Mouse (Mus musculus) lung, embryonic 14.5 days (tissue): ENCODE measurements around the gene Lepr. TPM values are rescaled to one million over a fixed set of nuclear protein-coding genes. Genes with fewer than 3 reads are reported as not detected.

ENCODE experiments used
- ATAC-seq: fragments of 200-750 bp; cut with Nextera tagmentation; 2 replicates; pipeline ENCODE4 v1.8.0; 2017; ENCODE audit warnings: mild to moderate bottlenecking, moderate TSS enrichment, moderate library complexity; ENCODE audit not compliant: insufficient read depth
- DNase-seq: peaks from one replicate; pipeline ENCODE4 v3.0.0-alpha.2; 2015
- H3K27ac ChIP-seq: fragments of 300-500 bp; sonication (generic); 2 replicates; pipeline ENCODE4 v1.5.1; 2014; ENCODE audit warnings: low read depth, mild to moderate bottlenecking, moderate library complexity
- H3K27me3 ChIP-seq: fragments of 300-500 bp; sonication (generic); 2 replicates; pipeline ENCODE4 v1.6.1; 2014; ENCODE audit warnings: low read length, control low read depth; ENCODE audit not compliant: insufficient read depth
- H3K36me3 ChIP-seq: fragments of 300-500 bp; sonication (generic); 2 replicates; pipeline ENCODE4 v1.6.1; 2014; ENCODE audit warnings: control low read depth; ENCODE audit not compliant: insufficient read depth
- H3K4me1 ChIP-seq: fragments of 300-500 bp; sonication (generic); 2 replicates; pipeline ENCODE4 v1.6.1; 2014; ENCODE audit warnings: antibody characterized with exemption, control low read depth; ENCODE audit not compliant: insufficient read depth
- H3K4me2 ChIP-seq: fragments of 300-500 bp; sonication (generic); 2 replicates; pipeline ENCODE4 v1.6.1; 2014; ENCODE audit warnings: mild to moderate bottlenecking
- H3K4me3 ChIP-seq: fragments of 300-500 bp; sonication (generic); 2 replicates; pipeline ENCODE4 v1.5.1; 2014; ENCODE audit warnings: low read depth, low read length
- H3K9ac ChIP-seq: fragments of 300-500 bp; sonication (generic); 2 replicates; pipeline ENCODE4 v1.6.1; 2014
- H3K9me3 ChIP-seq: fragments of 300-500 bp; sonication (generic); 2 replicates; pipeline ENCODE4 v1.6.1; 2016; ENCODE audit warnings: low read depth, low read length, control low read depth
- CTCF ChIP-seq: IDR thresholded peaks from 2 replicates; pipeline ENCODE4 v1.5.1; 2016; ENCODE audit warnings: antibody characterized with exemption, low read depth
- WGBS: fragments of 180-500 bp; shearing (Covaris S2); extraction: QIAGEN DNeasy Blood & Tissue Kit; methylation state at CpG from one replicate; pipeline ENCODE4 v1.1.7; 2014; 5-methylcytosine and 5-hydroxymethylcytosine counted together
- polyA plus RNA-seq: library from polyadenylated mRNA; unstranded; fragments of >200 nt; fragmentation: Nextera tagmentation; extraction: Ambion mirVana; gene quantifications from 2 replicates; pipeline ENCODE4 v1.2.1, GENCODE M21; 2014

The Lepr gene
- polyA plus RNA-seq, 1 experiment from 2014 or later: 9.2 TPM

DNA sequence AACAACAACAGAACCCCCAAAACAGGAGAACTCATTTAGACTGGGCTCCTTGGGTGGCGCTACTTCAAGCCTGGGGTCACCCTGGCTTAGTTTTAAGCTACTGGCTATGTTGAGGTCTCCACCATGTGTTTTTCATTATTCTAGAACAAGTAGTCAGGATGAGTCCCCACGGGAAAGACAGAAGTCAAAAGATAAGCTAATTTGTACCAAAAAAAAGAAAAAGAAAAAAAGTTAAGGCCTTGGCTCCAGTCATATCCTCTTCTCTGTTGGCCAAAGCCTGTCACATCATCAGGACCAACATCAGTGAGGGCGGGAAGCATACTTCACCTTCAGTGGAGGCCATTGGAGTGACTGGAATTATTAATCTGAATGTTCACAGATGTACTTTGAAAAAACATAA lies 32.4 kb upstream of the Lepr start:
- DNase-seq: no peak
- H3K9ac ChIP-seq: no peak overlapping the region
- H3K9me3 ChIP-seq: no peaks in the 10 kb centered on the region
- no peak overlapping the region for H3K4me3 ChIP-seq
- no peak for TF ChIP-seq CTCF
- H3K27ac ChIP-seq: no peak overlapping the region
- H3K27me3 ChIP-seq: no peaks in the 10 kb centered on the region
- ATAC-seq: no peak
- H3K4me2 ChIP-seq: no peak overlapping the region
- no peaks in the 10 kb centered on the region for H3K36me3 ChIP-seq
- no peaks in the 10 kb centered on the region for H3K4me1 ChIP-seq
- WGBS: 72% methylated on average over 3 of the region's 3 CpGs

GRCm38 (mm10) chr4:101686227-101686810 lies 30.9 kb upstream of the Lepr start:
- no peak for DNase-seq
- no peak for TF ChIP-seq CTCF
- H3K27ac ChIP-seq: no peak overlapping the region
- WGBS: 59% methylated on average over 13 of the region's 13 CpGs
- no peak overlapping the region for H3K9ac ChIP-seq
- no peak overlapping the region for H3K4me3 ChIP-seq
- H3K9me3 ChIP-seq: no peaks in the 10 kb centered on the region
- H3K4me1 ChIP-seq: no peaks in the 10 kb centered on the region
- H3K4me2 ChIP-seq: no peak overlapping the region
- no peaks in the 10 kb centered on the region for H3K27me3 ChIP-seq
- H3K36me3 ChIP-seq: no peaks in the 10 kb centered on the region
- no peak for ATAC-seq

DNA sequence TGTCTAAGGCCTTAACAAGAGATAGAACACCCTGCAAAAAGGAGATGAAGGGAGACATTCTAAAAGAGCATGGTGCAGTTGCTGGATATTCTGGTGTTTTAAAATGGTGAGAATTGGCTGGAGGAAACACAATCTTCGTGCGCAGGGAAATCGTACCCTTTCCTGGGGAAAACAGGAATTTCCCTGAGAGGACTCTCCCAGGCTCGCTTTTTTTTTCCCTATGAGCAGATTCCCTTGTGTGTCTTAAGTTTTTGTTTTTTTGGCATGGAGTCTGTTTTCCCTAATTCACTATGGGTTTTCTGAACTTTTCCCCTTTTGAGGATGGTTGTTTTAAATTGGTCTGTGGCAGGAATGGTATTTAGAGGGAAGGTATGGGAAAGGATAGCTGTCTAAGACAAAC lies 28.0 kb upstream of the Lepr start:
- 85% methylated on average over 4 of the region's 4 CpGs for WGBS
- DNase-seq: no peak
- TF ChIP-seq CTCF: no peak
- H3K4me2 ChIP-seq: no peak overlapping the region
- H3K9me3 ChIP-seq: no peaks in the 10 kb centered on the region
- no peak for ATAC-seq
- no peak overlapping the region for H3K4me3 ChIP-seq
- no peaks in the 10 kb centered on the region for H3K4me1 ChIP-seq
- H3K27ac ChIP-seq: no peak overlapping the region
- H3K9ac ChIP-seq: no peak overlapping the region
- H3K36me3 ChIP-seq: no peaks in the 10 kb centered on the region
- no peaks in the 10 kb centered on the region for H3K27me3 ChIP-seq

GRCm38 (mm10) chr4:101689645-101690044 lies 27.6 kb upstream of the Lepr start:
- Histone ChIP-seq H3K4me3 (no peak overlapping the region), H3K36me3 (no peaks in the 10 kb centered on the region), H3K4me1 (no peaks in the 10 kb centered on the region), H3K9me3 (no peaks in the 10 kb centered on the region), H3K4me2 (no peak overlapping the region), H3K27me3 (no peaks in the 10 kb centered on the region), H3K27ac (no peak overlapping the region), H3K9ac (no peak overlapping the region)
- WGBS: 72% methylated on average over 5 of the region's 5 CpGs
- no peak for TF ChIP-seq CTCF
- no peak for DNase-seq
- no peak for ATAC-seq

DNA sequence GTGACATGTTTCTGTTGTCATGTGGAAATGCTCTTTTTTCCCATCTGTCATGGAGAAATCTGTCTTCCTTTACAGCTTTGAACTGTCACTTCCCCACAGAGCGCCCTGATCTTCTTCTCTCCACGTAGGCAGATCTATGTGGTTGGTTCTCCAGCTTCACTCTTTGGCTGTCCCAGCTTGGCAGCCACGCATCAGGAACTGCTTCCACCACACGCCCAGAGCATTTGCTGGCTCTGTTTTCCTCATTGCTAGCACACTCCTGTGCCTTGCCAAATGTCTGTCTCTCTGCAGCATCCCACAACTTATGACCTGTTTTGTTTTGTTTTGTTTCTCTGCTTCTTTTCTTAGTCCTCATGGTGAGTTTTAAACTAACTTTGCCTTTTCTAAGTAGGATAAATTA lies 24.3 kb upstream of the Lepr start:
- H3K9me3 ChIP-seq: no peaks in the 10 kb centered on the region
- TF ChIP-seq CTCF: no peak
- H3K4me3 ChIP-seq: no peak overlapping the region
- H3K27me3 ChIP-seq: no peaks in the 10 kb centered on the region
- H3K36me3 ChIP-seq: no peaks in the 10 kb centered on the region
- DNase-seq (peak; percentile 68), ATAC-seq (peak; percentile 63; the same call in 1 of the 2 replicates)
- H3K4me2 ChIP-seq: no peak overlapping the region
- WGBS: 48% methylated on average over 4 of the region's 4 CpGs
- H3K27ac ChIP-seq: no peak overlapping the region
- H3K9ac ChIP-seq: no peak overlapping the region
- H3K4me1 ChIP-seq: no peaks in the 10 kb centered on the region

DNA sequence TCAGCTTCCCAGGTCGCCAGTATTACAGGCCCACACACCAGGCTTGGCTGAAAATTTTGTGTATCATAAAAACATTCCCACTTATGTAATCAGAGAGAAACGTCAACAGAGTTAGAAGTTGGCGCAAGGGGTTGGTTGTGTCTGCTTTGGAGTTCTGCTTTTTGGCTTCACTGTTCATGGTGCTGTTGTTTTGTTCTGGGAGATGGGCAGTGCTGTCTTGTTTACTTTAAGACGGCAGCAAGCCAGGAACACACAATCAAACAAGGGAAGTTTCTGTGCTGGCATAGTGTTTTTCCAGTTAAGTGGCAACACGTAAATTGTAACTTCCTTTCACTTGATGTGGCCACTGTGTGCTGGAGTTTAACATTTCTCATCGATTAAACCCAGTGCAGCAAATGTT lies 22.7 kb upstream of the Lepr start:
- H3K9me3 ChIP-seq: no peaks in the 10 kb centered on the region
- ATAC-seq (peak; percentile 65), DNase-seq (peak; percentile 68)
- H3K36me3 ChIP-seq: no peaks in the 10 kb centered on the region
- TF ChIP-seq CTCF: no peak
- no peaks in the 10 kb centered on the region for H3K27me3 ChIP-seq
- H3K4me3 ChIP-seq: no peak overlapping the region
- WGBS: 47% methylated on average over 6 of the region's 6 CpGs
- H3K4me1 ChIP-seq: no peaks in the 10 kb centered on the region
- no peak overlapping the region for H3K4me2 ChIP-seq
- H3K9ac ChIP-seq: no peak overlapping the region
- no peak overlapping the region for H3K27ac ChIP-seq

- H3K9me3 ChIP-seq: no peaks in the 10 kb centered on the region
- no peak for TF ChIP-seq CTCF
- WGBS: 67% methylated on average over 3 of the region's 3 CpGs
- ATAC-seq: no peak
- H3K9ac ChIP-seq: no peak overlapping the region
- DNase-seq: peak; percentile 30
- no peak overlapping the region for H3K4me2 ChIP-seq
- H3K27me3 ChIP-seq: no peaks in the 10 kb centered on the region
- no peak overlapping the region for H3K4me3 ChIP-seq
- no peak overlapping the region for H3K27ac ChIP-seq
- peaks cover 3% of the 10 kb centered on the region; the same call in 1 of the 2 replicates for H3K4me1 ChIP-seq
- no peaks in the 10 kb centered on the region for H3K36me3 ChIP-seq
Measured at GRCm38 (mm10) chr4:101697236-101697635, 20.0 kb upstream of the Lepr start.
